Mouse (Mus musculus) small intestine, adult 2 months (tissue): Measurements from ENCODE around the gene Epas1.

Source experiments
- CTCF ChIP-seq: fragments of 200-500 bp; IDR thresholded peaks from 2 replicates; pipeline ENCODE4 v1.5.1; 2012; ENCODE audit warnings: low read depth, mild to moderate bottlenecking, control low read depth, inconsistent platforms, low read length, moderate library complexity, mixed read lengths; ENCODE audit not compliant: insufficient replicate concordance, insufficient read length; ENCODE audit errors: extremely low read depth
- POLR2A ChIP-seq: fragments of 200-500 bp; IDR thresholded peaks from 2 replicates; pipeline ENCODE4 v1.6.1; 2012; ENCODE audit warnings: low read depth, mild to moderate bottlenecking, control low read depth, inconsistent platforms, low read length, moderate library complexity

DNA sequence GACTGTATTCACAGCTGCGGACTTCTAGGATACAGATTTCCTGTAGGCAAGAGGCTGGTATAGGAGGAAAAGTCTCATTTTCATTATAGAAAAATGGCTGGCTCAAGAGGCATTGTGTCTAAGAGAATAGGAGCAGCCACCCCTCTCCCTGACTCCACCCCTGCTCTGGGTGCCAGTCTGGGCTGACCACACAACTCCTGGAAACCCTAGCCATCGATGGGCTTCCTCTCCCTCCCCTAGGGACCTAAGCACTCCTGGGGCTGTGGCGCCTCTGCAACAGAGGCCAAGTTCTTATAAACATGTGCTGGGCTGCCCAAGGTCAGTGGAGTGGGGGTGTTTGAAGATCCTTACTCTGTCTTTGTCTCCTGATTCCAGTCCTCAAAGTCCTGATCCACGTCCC is 19.9 kb upstream of the Epas1 start:
- TF ChIP-seq CTCF (no peak), POLR2A (no peak)
